Mouse (Mus musculus): ENCODE data around the gene Abhd6.

DNA sequence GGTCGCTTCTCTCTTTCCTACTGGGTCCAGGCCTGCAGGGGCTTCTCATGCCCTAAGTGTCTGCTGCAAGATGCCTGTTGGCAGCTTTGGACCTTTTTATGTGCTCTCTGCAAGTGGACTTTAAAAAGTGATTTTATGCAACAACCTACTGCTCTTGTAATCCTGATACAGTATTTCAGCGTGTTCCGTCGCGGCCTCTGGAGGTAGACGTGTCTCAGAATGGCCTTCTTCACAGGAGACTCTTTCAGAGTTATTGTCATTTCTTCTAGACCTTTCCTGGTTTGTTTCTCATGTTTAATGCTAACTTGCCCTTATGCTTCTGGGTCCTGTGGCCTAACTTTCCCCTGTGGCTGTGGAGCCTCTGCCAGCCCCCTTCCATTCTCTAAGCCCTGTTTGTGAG lies 13.1 kb downstream of the Abhd6 start:
- TF ChIP-seq CTCF (IDR thresholded peaks at IDR 0.05; ENCODE audit: low read depth) (no peak), EP300 (optimal IDR thresholded peaks at IDR 0.05) (no peak)
